Mouse (Mus musculus) liver, embryonic 16.5 days (tissue): Measurements from ENCODE around the gene Taf15. TPM values are rescaled to one million over a fixed set of nuclear protein-coding genes. Genes with fewer than 3 reads are reported as not detected.

Experiments used
- ATAC-seq: fragments of 200-750 bp; cut with Nextera tagmentation; 2 replicates; pipeline ENCODE4 v1.8.0; 2017; ENCODE audit warnings: low read depth, mild to moderate bottlenecking, moderate number of reproducible peaks, moderate library complexity
- H3K27ac ChIP-seq: fragments of 300-500 bp; sonication (generic); 2 replicates; pipeline ENCODE4 v1.5.1; 2014; ENCODE audit warnings: mild to moderate bottlenecking, low read length
- H3K27me3 ChIP-seq: fragments of 300-500 bp; sonication (generic); 2 replicates; pipeline ENCODE4 v1.6.1; 2014; ENCODE audit warnings: low read depth, low read length, mixed read lengths; ENCODE audit not compliant: control insufficient read depth, insufficient read depth
- H3K36me3 ChIP-seq: fragments of 300-500 bp; sonication (generic); 2 replicates; pipeline ENCODE4 v1.6.1; 2014; ENCODE audit warnings: mild to moderate bottlenecking; ENCODE audit not compliant: control insufficient read depth, insufficient read depth
- H3K4me1 ChIP-seq: fragments of 300-500 bp; sonication (generic); 2 replicates; pipeline ENCODE4 v1.6.1; 2014; ENCODE audit warnings: low read depth, low read length, mixed read lengths; ENCODE audit not compliant: control insufficient read depth
- H3K4me2 ChIP-seq: fragments of 300-500 bp; sonication (generic); 2 replicates; pipeline ENCODE4 v1.6.1; 2014; ENCODE audit warnings: low read depth, low read length, mixed read lengths
- H3K4me3 ChIP-seq: fragments of 300-500 bp; sonication (generic); 2 replicates; pipeline ENCODE4 v1.5.1; 2014; ENCODE audit warnings: low read depth, mild to moderate bottlenecking, low read length
- H3K9ac ChIP-seq: fragments of 300-500 bp; sonication (generic); 2 replicates; pipeline ENCODE4 v1.6.1; 2014; ENCODE audit warnings: low read depth, low read length
- H3K9me3 ChIP-seq: fragments of 300-500 bp; sonication (generic); replicated peaks from 2 replicates; pipeline ENCODE4 v1.6.1; 2016; ENCODE audit warnings: low read length; ENCODE audit not compliant: control insufficient read depth
- WGBS: fragments of 180-500 bp; shearing (Covaris S2); extraction: QIAGEN DNeasy Blood & Tissue Kit; methylation state at CpG from one replicate; pipeline ENCODE4 v1.1.7; 2014; ENCODE audit not compliant: insufficient replicate concordance; 5-methylcytosine and 5-hydroxymethylcytosine counted together
- polyA plus RNA-seq: library from polyadenylated mRNA; unstranded; fragments of >200 nt; fragmentation: Nextera tagmentation; extraction: Ambion mirVana; gene quantifications from 2 replicates; pipeline ENCODE4 v1.2.1, GENCODE M21; 2015

Gene Taf15
- polyA plus RNA-seq, 1 experiment from 2014 or later = 4.2 TPM

DNA sequence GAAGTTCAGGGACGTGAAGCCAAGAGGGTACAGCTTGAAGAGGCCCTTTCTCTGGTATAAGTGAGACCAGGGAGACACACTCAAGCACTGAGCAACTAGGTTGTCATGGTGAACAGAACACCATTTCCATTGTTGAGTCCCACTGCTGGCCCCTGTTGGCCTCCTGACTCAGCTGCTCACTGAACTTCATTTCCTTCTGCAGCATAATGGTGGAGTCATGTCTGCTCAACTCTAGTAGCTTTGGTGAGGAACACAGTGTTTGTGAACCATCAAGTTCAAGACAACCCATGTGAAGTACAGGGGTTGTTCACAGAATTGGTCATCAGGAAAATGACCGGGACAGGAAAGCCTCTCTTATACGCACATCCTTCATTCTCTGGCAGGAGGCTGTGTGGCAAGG is 49.2 kb downstream of the Taf15 start, which contains the start of gene Heatr9:
Gene Heatr9 (minus strand): TSS at position 101 of the 400 bp plus-strand sequence.
- Histone ChIP-seq H3K9ac (no peak within 1 kb of the TSS), H3K36me3 (no peaks in the 10 kb centered on the region), H3K9me3 (no peaks in the 10 kb centered on the region), H3K27ac (no peak within 1 kb of the TSS), H3K4me2 (no peak within 1 kb of the TSS), H3K4me1 (no peaks in the 10 kb centered on the region), H3K4me3 (no peak within 1 kb of the TSS), H3K27me3 (no peaks in the 10 kb centered on the region)
- ATAC-seq = no peak
- 62% methylated on average over 3 of the region's 3 CpGs for WGBS

DNA sequence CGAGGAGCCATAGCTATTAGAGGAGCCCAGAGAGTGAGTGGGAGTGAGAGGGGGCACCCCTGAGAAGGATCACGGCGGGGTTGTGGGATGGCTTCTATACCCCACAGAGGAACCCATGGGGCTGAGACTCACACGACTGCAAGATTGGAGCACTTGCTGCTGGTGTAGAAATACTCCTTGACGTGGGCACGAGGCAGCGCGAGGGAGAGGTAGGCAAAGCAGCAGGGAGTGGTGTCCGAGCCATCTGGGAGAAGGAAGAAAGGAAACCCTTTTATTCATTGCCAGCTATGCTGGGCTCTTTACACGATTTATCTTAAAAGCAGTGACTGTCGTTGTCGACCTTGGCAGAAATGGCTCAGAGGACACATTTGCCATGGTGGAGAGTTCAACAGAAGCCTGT is 56.1 kb downstream of the Taf15 start:
- no peaks in the 10 kb centered on the region for H3K9me3 ChIP-seq
- H3K4me3 ChIP-seq = no peak overlapping the region
- ATAC-seq = no peak
- H3K36me3 ChIP-seq = no peaks in the 10 kb centered on the region
- WGBS = 64% methylated on average over 12 of the region's 12 CpGs
- H3K27ac ChIP-seq = no peak overlapping the region
- H3K27me3 ChIP-seq = no peaks in the 10 kb centered on the region
- no peak overlapping the region for H3K9ac ChIP-seq
- H3K4me2 ChIP-seq = no peak overlapping the region
- H3K4me1 ChIP-seq = no peaks in the 10 kb centered on the region

DNA sequence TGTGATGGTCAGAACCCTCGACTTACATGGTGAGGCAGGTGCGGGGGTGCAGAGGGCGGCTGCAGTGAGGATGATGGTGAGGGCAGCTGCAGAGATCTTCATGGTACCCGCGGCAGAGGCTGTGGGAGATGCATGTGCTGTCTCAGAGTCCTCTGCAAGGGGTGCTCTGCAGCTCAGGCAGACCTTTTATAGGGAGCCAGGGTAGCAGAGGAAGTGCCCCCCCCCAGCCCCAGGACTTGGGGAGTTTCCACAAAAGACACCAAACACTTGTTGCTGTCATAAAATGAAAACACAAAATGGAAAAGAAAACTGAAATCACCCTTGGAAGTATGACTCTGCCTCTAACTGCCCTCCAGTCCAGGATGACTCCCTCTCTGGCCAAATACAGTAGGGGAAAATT is 57.5 kb downstream of the Taf15 start, which contains the start of gene Ccl5:
Gene Ccl5 (minus strand): TSS at position 159 of the 400 bp plus-strand sequence.
- Histone ChIP-seq H3K27ac (no peak within 1 kb of the TSS), H3K36me3 (no peaks in the 10 kb centered on the region), H3K4me1 (no peaks in the 10 kb centered on the region), H3K27me3 (no peaks in the 10 kb centered on the region), H3K4me2 (no peak within 1 kb of the TSS), H3K4me3 (no peak within 1 kb of the TSS), H3K9ac (no peak within 1 kb of the TSS), H3K9me3 (no peaks in the 10 kb centered on the region)
- ATAC-seq = no peak
- WGBS = 75% methylated on average over 5 of the region's 5 CpGs

DNA sequence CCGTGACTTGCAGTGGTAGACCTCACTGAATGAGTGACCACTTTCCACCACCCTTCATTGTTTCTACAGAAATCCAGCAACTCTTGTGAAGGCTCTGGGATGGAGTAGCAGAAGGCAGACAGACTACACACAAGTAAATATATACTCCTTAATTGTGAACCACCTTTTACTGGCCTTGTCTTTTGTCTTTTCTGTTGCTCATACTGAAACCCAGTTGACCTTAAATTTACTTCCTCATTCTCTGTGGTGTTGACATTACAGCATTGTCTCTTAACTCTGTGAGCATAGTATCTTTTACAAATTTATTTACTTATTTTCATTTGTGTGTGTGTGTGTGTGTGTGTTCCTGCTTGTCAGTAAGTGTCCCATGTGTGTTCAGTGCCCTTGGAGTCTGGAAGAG is 60.3 kb downstream of the Taf15 start:
- Histone ChIP-seq H3K9me3 (no peaks in the 10 kb centered on the region), H3K4me2 (no peak overlapping the region), H3K27ac (no peak overlapping the region), H3K4me1 (no peaks in the 10 kb centered on the region), H3K36me3 (no peaks in the 10 kb centered on the region), H3K4me3 (no peak overlapping the region), H3K27me3 (no peaks in the 10 kb centered on the region), H3K9ac (no peak overlapping the region)
- 63% methylated on average over 1 of the region's 1 CpGs for WGBS
- no peak for ATAC-seq

DNA sequence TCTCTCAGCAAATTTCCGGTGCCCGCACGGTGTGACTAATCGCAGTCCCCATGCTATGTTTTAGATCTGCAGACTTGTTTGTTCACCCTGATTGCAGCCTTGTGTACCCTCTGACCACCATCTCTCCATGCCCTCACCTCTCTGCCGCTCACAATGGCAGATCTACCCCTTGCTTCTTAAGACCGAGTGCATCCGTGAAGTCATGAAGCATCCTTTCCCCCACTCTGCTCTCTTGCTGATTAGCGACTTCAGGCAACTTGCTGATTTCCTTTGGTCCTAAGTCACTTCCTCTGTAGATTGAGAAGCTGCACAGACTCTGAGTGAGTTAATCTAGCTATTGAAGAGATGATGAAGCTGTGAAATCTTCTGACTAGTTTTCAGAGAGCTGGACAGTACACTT is 61.3 kb downstream of the Taf15 start:
- Histone ChIP-seq H3K4me3 (no peak overlapping the region), H3K27me3 (no peaks in the 10 kb centered on the region), H3K9ac (no peak overlapping the region), H3K36me3 (no peaks in the 10 kb centered on the region), H3K9me3 (no peaks in the 10 kb centered on the region), H3K27ac (no peak overlapping the region), H3K4me1 (no peaks in the 10 kb centered on the region), H3K4me2 (no peak overlapping the region)
- 52% methylated on average over 8 of the region's 8 CpGs for WGBS
- no peak for ATAC-seq

DNA sequence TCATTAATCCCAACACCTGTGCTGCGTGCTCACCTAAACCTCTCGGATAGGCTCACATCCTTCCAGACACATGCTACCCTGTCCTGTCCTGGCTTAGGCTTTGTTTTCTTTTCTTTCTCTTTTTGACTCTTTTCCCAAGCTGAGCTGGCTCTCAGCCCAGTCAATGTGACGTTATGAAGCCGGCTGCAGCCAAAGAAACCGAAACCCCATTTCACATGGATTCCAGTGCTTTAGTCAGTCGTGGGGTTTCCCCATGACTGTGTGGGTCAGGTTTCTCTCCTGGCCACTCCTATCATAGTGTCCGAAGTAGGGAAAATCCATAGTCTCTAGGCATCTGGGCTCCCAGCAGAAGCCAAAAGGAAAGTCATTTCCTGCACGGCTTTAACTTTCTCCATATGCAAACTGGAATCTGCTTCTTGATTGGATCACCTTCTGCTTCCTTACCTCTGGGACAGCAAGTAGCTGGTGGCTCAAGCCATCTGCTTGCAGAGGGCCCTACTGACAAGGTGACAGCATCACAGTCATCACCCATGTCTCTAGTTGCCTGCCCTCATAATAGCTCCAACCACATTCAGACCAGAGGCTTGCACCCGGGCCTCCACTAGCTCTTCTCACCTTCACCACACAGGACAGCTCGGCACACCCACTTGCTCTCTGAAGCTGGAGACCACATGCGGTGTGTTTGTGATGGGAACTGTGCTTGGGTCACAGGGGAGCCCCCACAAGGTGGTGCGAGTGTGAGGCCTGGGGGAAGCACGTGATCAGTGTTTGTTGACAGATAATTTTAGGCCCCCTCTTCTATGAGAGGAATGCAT is 61.9 kb downstream of the Taf15 start:
- H3K9ac ChIP-seq = no peak overlapping the region
- no peaks in the 10 kb centered on the region for H3K4me1 ChIP-seq
- H3K9me3 ChIP-seq = no peaks in the 10 kb centered on the region
- no peaks in the 10 kb centered on the region for H3K27me3 ChIP-seq
- H3K27ac ChIP-seq = no peak overlapping the region
- peak; percentile 61 for ATAC-seq
- H3K4me3 ChIP-seq = no peak overlapping the region
- H3K36me3 ChIP-seq = no peaks in the 10 kb centered on the region
- 47% methylated on average over 13 of the region's 13 CpGs for WGBS
- no peak overlapping the region for H3K4me2 ChIP-seq

DNA sequence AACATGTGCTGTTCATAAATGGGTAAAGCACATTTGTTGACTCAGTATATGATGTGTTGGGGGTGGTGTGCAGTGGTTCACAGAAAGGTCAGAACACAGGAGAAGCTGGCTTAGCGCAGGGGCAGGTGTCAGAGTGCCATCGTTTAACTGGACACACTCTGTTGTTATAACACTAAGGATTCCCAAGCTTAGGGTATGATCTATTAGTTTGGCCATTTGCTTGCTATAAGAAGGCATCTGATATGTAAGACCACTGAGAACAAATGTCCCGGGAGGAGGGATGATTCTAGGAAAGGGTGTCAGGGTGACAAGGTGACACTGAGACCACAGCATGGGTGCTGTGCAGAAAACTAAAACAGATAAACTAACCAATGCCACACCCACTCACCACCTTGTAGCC is 63.9 kb downstream of the Taf15 start:
- Histone ChIP-seq H3K27me3 (no peaks in the 10 kb centered on the region), H3K4me3 (no peak overlapping the region), H3K9me3 (no peaks in the 10 kb centered on the region), H3K4me1 (no peaks in the 10 kb centered on the region), H3K4me2 (no peak overlapping the region), H3K9ac (no peak overlapping the region), H3K27ac (no peak overlapping the region), H3K36me3 (no peaks in the 10 kb centered on the region)
- ATAC-seq = no peak
- 47% methylated on average over 3 of the region's 3 CpGs for WGBS

DNA sequence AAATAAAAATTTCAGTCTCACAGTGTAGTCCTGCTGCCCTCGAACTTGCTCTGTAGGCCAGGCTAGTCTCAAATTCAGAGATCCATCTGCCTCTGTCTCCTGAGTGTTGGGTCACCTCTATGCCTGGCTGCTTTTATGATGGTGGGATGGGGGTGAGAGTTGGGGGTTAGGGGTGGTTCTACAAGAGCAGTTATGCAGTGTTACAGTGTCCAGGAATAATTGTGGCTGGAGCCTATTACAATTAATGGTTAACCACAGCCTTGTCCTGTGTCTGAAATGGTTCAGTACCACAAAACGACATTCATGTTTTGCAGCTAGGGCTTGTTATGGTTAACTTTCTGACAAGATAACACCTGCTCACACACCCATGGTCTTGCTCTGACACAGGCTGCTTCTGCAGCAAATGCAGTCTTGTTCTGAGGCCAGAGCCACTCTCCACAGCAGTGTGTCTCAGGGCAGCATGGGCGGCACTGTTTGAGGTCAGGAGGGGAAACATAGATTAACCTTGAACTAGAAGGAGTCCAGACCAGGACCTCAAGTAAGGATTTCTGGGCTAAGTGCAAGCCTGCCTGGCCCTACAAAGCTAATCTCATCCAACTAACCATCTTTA is 65.9 kb downstream of the Taf15 start:
- no peaks in the 10 kb centered on the region for H3K27me3 ChIP-seq

DNA sequence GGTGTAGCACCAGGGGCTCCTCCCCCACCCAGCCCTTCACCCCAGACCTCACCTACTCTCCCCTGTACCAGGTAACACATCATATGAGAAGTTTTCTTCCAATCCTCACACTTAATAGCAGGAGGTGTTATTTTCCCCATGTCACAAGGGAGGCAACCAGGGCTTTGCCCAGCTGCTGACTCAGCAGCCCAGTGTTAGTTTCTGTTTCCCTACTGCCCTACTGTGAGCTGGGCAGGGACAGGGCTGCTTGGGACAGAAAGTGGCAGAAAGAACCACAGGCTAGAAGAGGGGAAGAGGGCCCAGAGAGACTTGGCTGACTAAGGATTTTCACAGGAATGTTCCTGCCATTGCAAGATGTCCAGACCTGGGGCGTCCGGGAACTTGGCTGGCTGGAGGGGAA is 68.0 kb downstream of the Taf15 start:
- WGBS = 69% methylated on average over 2 of the region's 2 CpGs
- H3K4me2 ChIP-seq = no peak overlapping the region
- no peak overlapping the region for H3K4me3 ChIP-seq
- no peak overlapping the region for H3K27ac ChIP-seq
- no peak overlapping the region for H3K9ac ChIP-seq
- no peaks in the 10 kb centered on the region for H3K9me3 ChIP-seq
- no peaks in the 10 kb centered on the region for H3K27me3 ChIP-seq
- no peak for ATAC-seq
- H3K36me3 ChIP-seq = no peaks in the 10 kb centered on the region
- no peaks in the 10 kb centered on the region for H3K4me1 ChIP-seq

More for the DNA sequence above, 65.9 kb downstream of the Taf15 start:
- H3K9ac ChIP-seq = no peak overlapping the region
- H3K4me3 ChIP-seq = no peak overlapping the region
- no peaks in the 10 kb centered on the region for H3K36me3 ChIP-seq
- no peak overlapping the region for H3K4me2 ChIP-seq
- WGBS = 29% methylated on average over 3 of the region's 3 CpGs
- no peaks in the 10 kb centered on the region for H3K4me1 ChIP-seq
- H3K27ac ChIP-seq = no peak overlapping the region
- no peak for ATAC-seq
- H3K9me3 ChIP-seq = no peaks in the 10 kb centered on the region
